Mouse (Mus musculus): Measurements from ENCODE around the gene Ddx39b. TPM values are rescaled to one million over a fixed set of nuclear protein-coding genes. Genes with fewer than 3 reads are reported as not detected.
A peak's percentile ranks its signal among the peaks of the same experiment; 100 is the strongest.
"Not testable (repeated sequence)": the region's sequence is repeated elsewhere in the genome, so short reads cannot be mapped to it uniquely, and the experiment has no call there.

Gene Ddx39b
- polyA plus RNA-seq, 1 experiment = 284 TPM

GRCm38 (mm10) chr17:35226561-35227046, 14.9 kb upstream of the Ddx39b start:
- peaks cover 17% of the 10 kb centered on the region for H3K4me1 ChIP-seq (ENCODE audit: control insufficient read depth, insufficient read depth, insufficient read length)
- TF ChIP-seq POLR2A (IDR thresholded peaks at IDR 0.05; ENCODE audit: low read depth, low read length) (no peak), CTCF (IDR thresholded peaks at IDR 0.05; ENCODE audit: extremely low read depth, insufficient read depth, insufficient read length, insufficient replicate concordance) (no peak)
- H3K27ac ChIP-seq (ENCODE audit: insufficient read depth, low read length) = peak overlapping the region; percentile 10; the same call in 1 of the 2 replicates
- no peak for DNase-seq (ENCODE audit: low read depth in 1 of 2, low spot score in 2 of 2)
- 57% methylated on average over 14 of the region's 14 CpGs for WGBS
- no peak overlapping the region for H3K4me3 ChIP-seq (ENCODE audit: extremely low read depth, insufficient read depth, insufficient read length)
- no peaks in the 10 kb centered on the region for H3K27me3 ChIP-seq (ENCODE audit: control insufficient read depth, insufficient read depth, low read length)
- peaks cover 13% of the 10 kb centered on the region for H3K36me3 ChIP-seq (ENCODE audit: control insufficient read depth, insufficient read depth, low read length)

GRCm38 (mm10) chr17:35231022-35231421, 10.5 kb upstream of the Ddx39b start:
- H3K4me1 ChIP-seq (ENCODE audit: control insufficient read depth, insufficient read depth, insufficient read length) = peaks cover 16% of the 10 kb centered on the region
- H3K27ac ChIP-seq (ENCODE audit: insufficient read depth, low read length) = 0 out of 2 replicates have a peak overlapping the region, but pooled peaks have one; percentile 0
- no peaks in the 10 kb centered on the region for H3K27me3 ChIP-seq (ENCODE audit: control insufficient read depth, insufficient read depth, low read length)
- H3K36me3 ChIP-seq (ENCODE audit: control insufficient read depth, insufficient read depth, low read length) = peaks cover 13% of the 10 kb centered on the region
- no peak overlapping the region for H3K4me3 ChIP-seq (ENCODE audit: extremely low read depth, insufficient read depth, insufficient read length)
- TF ChIP-seq POLR2A (IDR thresholded peaks at IDR 0.05; ENCODE audit: low read depth, low read length) (no peak), CTCF (IDR thresholded peaks at IDR 0.05; ENCODE audit: extremely low read depth, insufficient read depth, insufficient read length, insufficient replicate concordance) (no peak)
- no peak for DNase-seq (ENCODE audit: low read depth in 1 of 2, low spot score in 2 of 2)
- 66% methylated on average over 10 of the region's 10 CpGs for WGBS

- Histone ChIP-seq H3K27me3 (ENCODE audit: control insufficient read depth, insufficient read depth, low read length) (no peaks in the 10 kb centered on the region), H3K27ac (ENCODE audit: insufficient read depth, low read length) (peak overlapping the region; percentile 90), H3K4me3 (ENCODE audit: extremely low read depth, insufficient read depth, insufficient read length) (peak overlapping the region; percentile 10; the same call in 1 of the 2 replicates), H3K4me1 (ENCODE audit: control insufficient read depth, insufficient read depth, insufficient read length) (peaks cover 14% of the 10 kb centered on the region), H3K36me3 (ENCODE audit: control insufficient read depth, insufficient read depth, low read length) (peaks cover 13% of the 10 kb centered on the region)
- TF ChIP-seq CTCF (IDR thresholded peaks at IDR 0.05; ENCODE audit: extremely low read depth, insufficient read depth, insufficient read length, insufficient replicate concordance) = peak; percentile 89
- no peak for TF ChIP-seq POLR2A (IDR thresholded peaks at IDR 0.05; ENCODE audit: low read depth, low read length)
- DNase-seq (ENCODE audit: low read depth in 1 of 2, low spot score in 2 of 2) = peak; percentile 67 to 87
- WGBS = 3% methylated on average over 12 of the region's 12 CpGs
Observed at GRCm38 (mm10) chr17:35232043-35232442, 9.5 kb upstream of the Ddx39b start.

GRCm38 (mm10) chr17:35232659-35233058, 8.9 kb upstream of the Ddx39b start:
- H3K4me1 ChIP-seq (ENCODE audit: control insufficient read depth, insufficient read depth, insufficient read length) = peaks cover 14% of the 10 kb centered on the region
- H3K36me3 ChIP-seq (ENCODE audit: control insufficient read depth, insufficient read depth, low read length) = peaks cover 13% of the 10 kb centered on the region
- H3K27ac ChIP-seq (ENCODE audit: insufficient read depth, low read length) = peak overlapping the region; percentile 90
- no peak for TF ChIP-seq CTCF (IDR thresholded peaks at IDR 0.05; ENCODE audit: extremely low read depth, insufficient read depth, insufficient read length, insufficient replicate concordance)
- no peak for TF ChIP-seq POLR2A (IDR thresholded peaks at IDR 0.05; ENCODE audit: low read depth, low read length)
- H3K4me3 ChIP-seq (ENCODE audit: extremely low read depth, insufficient read depth, insufficient read length) = peak overlapping the region; percentile 10; the same call in 1 of the 2 replicates
- no peaks in the 10 kb centered on the region for H3K27me3 ChIP-seq (ENCODE audit: control insufficient read depth, insufficient read depth, low read length)
- no peak for DNase-seq (ENCODE audit: low read depth in 1 of 2, low spot score in 2 of 2)
- WGBS = 16% methylated on average over 5 of the region's 5 CpGs

GRCm38 (mm10) chr17:35233114-35233980, 8.2 kb upstream of the Ddx39b start, which contains the start of gene Atp6v1g2:
Atp6v1g2 (plus strand) TSS chr17:35233660.
- Histone ChIP-seq H3K4me1 (ENCODE audit: control insufficient read depth, insufficient read depth, insufficient read length) (peaks cover 14% of the 10 kb centered on the region), H3K4me3 (ENCODE audit: extremely low read depth, insufficient read depth, insufficient read length) (peak within 1 kb of the TSS; percentile 60; the same call in 1 of the 2 replicates), H3K27me3 (ENCODE audit: control insufficient read depth, insufficient read depth, low read length) (no peaks in the 10 kb centered on the region), H3K36me3 (ENCODE audit: control insufficient read depth, insufficient read depth, low read length) (peaks cover 10% of the 10 kb centered on the region), H3K27ac (ENCODE audit: insufficient read depth, low read length) (peak within 1 kb of the TSS; percentile 90)
- no peak for DNase-seq (ENCODE audit: low read depth in 1 of 2, low spot score in 2 of 2)
- WGBS = 22% methylated on average over 18 of the region's 18 CpGs
- TF ChIP-seq CTCF (IDR thresholded peaks at IDR 0.05; ENCODE audit: extremely low read depth, insufficient read depth, insufficient read length, insufficient replicate concordance) = no peak
- TF ChIP-seq POLR2A (IDR thresholded peaks at IDR 0.05; ENCODE audit: low read depth, low read length) = no peak; the same call in 1 of the 2 replicates

- not testable (repeated sequence) for H3K36me3 ChIP-seq (ENCODE audit: control insufficient read depth, insufficient read depth, low read length); H3K27me3 ChIP-seq (ENCODE audit: control insufficient read depth, insufficient read depth, low read length); DNase-seq (ENCODE audit: low read depth in 1 of 2, low spot score in 2 of 2); H3K4me3 ChIP-seq (ENCODE audit: extremely low read depth, insufficient read depth, insufficient read length)
- Histone ChIP-seq H3K4me1 (ENCODE audit: control insufficient read depth, insufficient read depth, insufficient read length) (peaks cover 14% of the 10 kb centered on the region), H3K27ac (ENCODE audit: insufficient read depth, low read length) (peak overlapping the region; percentile 90)
- 44% methylated on average over 7 of the region's 7 CpGs for whole genome bisulfite sequencing
Observed at GRCm38 (mm10) chr17:35234090-35234489, 7.5 kb upstream of the Ddx39b start.

Data from spleen, adult 2 months (tissue).